Mouse (Mus musculus) heart, adult 8-10 months (tissue): ENCODE data around the gene Fam205a1. TPM values are rescaled to one million over a fixed set of nuclear protein-coding genes. Genes with fewer than 3 reads are reported as not detected.
"Not testable (repeated sequence)": the region's sequence is repeated elsewhere in the genome, so short reads cannot be mapped to it uniquely, and the experiment has no call there.

Experiments
- DNase-seq: peaks from one replicate; pipeline ENCODE4 v3.0.0; 2022; ENCODE audit warnings: low spot score
- total RNA-seq, 4 experiments: library from RNA; stranded (reverse); gene quantifications; 2 replicates each; pipeline ENCODE4 v1.2.4; 2022

Gene Fam205a1
- total RNA-seq = not detected

DNA sequence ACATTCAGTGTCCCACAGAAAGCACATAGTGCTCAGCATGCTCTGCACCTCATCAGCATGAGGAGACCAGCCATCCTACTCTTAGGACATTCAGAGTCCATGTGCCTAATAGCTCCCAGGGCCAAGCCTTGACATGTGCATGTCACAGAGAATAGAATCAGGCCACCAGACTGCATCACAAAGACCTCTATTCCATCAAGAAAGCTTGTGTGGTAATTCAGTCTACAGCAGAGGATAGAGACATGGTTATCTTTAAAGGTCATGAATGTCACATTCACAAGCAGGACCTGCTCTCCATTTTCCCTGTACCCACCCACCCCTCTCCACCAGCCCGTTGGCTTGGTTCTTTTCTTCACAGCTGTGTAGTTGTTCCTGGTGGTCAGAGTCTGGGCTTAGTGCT is at the start of gene Fam205a1:
Gene Fam205a1, minus strand, starts transcription at position 101 of the 400 bp plus-strand sequence.
- DNase-seq = not testable (repeated sequence)

DNA sequence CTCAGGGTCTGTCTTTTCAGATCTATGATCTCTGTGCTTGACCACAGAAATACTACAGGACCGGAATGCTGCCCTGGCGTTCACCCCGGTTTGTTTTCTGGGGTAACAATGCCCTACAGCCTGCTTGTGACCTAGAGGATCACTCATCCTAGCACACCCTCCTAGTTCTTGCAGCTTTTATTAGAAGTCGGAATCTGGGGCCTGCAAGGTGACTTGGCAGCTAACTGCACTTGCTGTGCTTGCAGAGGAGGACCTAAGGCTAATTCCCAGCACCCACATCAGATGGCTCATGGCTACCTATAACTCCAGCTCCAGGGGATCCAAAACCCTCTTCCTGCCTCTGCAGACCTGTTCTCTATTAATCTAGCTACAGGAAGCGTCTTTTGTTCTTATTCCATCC is 49.0 kb upstream of the Fam205a1 start:
- no peak for DNase-seq

DNA sequence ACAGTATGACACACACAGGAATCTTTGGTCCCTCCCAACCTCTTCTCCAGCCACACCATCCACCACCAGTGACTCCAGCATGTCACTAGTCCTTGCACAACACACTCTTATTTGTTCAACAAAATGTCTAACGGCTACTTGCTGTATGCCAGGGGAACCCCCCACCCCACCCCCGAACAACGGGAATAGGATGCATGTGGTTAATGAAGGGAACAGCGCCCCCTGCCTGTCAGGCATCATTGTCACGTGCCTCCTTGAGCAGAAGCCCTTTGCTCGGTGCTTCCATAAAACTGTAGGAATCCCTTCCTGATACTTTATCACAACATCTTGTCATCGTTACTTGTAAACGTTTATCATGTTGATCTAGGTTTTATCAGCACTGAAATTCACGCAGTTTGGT is 48.5 kb upstream of the Fam205a1 start:
- no peak for DNase-seq

DNA sequence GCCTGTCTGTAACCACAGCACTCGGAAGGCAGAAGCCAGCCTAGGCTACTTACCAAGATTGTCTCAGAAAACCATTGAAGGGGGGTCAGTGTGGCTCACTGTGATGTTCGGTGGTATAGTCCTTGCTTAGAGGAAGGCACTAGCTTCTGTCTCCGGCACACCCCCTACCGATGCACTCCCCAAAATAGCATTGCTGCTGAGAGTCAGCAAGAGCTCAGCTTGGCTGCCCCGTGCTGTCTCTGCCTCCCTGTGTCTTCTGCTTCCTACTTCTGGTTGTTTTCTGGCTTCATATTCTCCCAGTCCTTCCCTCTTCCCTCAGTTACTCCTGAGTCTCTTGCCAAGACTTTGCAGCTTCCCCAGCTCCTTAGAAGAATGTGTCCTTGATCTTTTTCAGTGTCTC is 47.2 kb upstream of the Fam205a1 start:
- no peak for DNase-seq

DNA sequence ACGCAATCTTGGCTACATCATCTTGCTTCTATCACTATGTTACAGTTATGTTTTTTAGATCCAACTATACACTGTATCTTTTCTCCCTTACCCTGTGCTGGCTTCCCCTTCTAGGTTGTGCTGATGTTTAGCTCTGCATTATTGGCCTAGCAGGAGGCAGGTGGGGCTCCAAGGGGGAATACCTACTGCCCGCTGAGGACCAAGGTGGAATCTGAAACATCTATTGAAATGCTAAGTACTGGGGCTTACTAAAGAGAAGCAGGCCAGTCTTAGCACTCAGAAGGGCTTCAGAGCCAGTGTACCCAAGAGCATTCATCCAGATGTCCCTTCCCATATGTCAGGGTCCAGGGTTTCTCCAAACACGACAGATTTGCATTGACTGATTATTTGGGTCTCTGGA is 45.2 kb upstream of the Fam205a1 start:
- no peak for DNase-seq

DNA sequence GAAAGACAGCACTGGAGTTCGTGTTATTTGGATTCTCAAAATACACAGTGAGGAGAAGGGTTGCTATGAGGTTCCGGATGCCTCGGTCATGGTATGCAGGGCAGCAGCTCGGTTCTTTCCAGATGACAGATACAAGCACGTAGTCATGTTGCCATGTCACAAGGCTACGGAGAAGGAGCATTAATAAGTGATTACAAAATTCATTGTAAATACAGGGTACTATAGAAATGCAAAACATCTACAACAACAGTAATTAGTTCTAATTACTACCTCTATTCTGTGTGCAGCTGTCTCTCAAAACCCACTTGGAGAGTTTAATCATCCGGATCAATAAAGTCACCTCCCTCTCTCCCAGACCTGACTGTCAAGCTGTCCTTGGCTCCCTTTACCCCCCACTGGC is 41.4 kb upstream of the Fam205a1 start:
- no peak for DNase-seq

DNA sequence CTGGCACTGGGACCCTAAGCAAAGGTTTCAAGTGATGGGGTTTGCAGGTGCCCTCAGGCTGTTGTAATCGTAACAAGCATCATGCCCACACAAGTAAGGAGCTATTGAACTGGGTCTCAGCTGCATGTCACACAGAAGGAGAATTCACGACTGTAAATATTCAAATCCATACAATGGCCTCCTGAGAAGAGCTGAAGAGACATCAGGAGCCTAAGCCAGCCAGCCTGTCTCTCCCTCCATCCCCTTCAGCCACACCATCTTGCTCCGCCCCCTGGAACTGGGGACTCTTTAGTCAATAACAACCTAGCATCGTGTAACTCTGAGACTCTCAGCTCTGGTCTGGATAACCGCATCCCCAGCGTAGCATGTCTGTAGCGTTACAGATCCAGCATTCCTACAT is 37.5 kb upstream of the Fam205a1 start:
- DNase-seq = no peak

DNA sequence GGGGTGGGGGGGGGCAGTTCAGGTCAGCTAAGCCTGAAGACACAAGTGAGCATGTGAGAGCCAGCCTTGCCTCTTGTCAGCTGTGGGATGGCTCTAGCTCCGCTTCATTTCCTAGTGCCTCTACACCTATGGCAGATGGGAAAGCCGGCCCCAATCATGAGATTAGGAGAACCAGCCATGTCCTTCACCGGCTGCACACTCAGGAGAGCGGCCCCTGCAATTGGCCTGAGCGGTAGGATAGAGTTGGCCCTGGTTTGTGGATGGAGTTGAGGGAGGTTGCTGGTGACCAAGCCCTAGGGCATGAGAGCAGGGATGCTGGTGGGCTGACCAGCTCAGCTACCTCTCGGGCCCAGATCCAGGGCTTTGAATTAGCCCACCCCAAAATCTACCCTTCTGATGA is 35.1 kb upstream of the Fam205a1 start:
- no peak for DNase-seq

DNA sequence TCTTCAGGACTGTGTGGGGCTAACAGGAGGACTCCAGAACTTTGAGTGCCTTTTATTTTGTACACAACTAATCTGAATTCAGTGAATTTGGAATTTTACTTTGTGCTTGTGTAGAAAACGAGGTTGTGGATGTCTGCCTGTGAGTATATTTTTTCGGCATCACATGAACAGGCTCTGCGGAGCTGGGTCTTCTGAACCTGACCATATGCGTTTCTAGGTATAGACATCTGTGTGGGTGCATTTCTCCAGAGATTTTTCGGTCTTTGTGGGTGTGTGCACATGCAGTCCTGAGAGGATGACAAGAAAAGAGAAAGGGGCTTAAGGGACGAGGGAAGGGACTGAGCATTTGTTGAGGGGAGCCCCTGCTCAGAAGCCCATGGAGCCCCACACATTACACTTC is 33.2 kb upstream of the Fam205a1 start:
- no peak for DNase-seq

DNA sequence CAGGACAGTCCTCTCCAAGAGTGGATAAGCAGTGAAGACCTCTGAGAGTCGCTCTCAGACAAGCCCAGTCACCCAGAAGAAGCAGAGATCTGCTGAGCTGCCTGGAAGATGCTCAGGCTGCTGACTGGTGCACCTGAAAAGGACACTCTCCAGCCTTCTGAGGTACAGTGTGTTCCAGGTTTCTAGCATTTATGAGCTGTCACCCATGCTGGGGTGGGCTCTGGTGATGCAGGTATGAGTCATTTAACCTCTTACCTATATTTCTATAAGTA is 26.9 kb upstream of the Fam205a1 start:
- no peak for DNase-seq

DNA sequence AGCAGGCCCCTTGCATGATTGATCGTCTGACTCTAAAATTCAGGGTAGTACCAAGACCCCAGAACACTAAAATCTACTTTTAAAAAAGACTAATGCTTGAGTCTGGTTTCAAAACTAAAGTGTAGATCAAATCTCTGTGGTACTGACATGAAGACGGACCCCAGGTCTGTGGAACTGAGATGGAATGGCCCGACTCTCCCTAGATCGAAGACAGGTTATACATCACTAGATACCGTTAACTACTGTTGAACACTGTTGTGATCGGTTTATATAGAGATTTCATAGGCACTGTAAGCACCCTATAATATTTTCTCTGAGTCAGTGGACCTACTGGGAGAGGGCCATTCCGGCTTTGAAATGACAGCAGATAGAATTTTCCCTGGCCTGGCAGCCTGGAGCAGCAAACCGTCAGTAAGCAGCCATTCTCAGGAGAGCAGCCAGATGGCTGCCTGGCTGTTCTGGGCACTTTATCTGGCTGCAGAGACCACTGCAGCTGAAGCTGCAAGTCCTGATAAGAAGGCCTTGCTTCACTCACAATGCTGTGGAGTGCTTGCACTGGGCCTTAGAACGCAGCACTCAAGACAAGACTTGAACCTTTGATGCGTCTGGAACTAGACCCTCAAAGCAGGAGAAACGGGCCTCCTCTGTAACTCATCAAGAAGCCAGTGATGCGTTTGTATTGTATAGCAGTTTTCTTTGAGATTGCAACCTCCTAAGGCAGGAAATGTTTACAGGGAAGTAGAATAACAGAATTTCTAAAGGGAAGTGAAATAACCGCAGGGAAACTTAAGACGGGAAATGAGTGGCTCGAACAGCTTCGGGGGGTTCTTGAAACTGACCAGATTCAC is 26.4 kb upstream of the Fam205a1 start:
- no peak for DNase-seq

DNA sequence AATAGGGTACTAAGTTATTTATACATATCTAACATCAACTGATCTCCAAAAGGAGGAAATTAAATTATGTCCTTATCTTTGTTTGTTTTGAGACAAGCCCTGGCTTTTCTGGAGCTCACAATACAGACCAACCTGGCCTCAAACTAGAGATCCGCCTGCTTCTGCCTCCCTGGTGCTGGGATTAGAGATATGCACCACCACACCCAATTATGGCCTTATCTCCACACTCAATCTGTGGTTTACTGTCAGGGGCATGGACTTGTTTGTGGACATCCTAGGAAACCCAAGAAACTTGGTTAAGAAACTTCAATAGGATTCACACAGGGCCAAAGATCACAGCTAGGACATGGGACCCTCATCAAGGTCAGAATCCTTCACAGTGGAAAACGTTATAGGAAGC is 24.0 kb upstream of the Fam205a1 start:
- no peak for DNase-seq

DNA sequence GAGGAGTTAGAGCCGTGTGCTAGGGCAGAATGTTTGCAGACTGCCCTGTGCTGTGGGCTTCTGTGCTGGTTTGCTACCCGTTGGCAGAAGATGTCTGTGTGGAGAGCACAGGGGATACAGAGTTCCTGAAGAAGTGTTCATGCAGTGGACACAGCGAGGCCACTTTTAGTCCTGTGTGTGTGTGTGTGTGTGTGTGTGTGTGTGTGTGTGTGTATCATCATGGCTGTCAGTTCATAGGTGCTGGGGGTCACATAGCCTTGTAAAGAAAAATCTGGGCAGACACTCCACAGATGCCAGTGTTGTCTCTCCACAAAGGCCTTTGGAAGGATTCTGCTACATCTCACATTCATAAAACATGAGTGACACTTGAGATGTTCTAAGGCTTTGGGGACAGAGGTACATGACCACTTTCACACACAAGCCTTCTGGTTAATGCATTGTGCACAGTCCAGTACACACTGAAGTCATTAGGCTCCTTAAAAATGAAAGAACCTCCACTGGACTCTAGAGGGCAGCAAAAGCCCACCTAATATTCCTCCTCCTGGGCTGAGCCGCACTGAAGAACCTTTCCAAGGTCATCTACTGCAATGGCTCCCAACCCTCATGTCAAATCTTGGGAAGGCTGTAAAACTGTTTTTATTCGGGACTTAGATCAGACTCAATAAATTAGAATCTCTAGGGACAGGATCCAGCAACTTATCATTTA is 23.1 kb upstream of the Fam205a1 start:
- DNase-seq = peak; percentile 63

DNA sequence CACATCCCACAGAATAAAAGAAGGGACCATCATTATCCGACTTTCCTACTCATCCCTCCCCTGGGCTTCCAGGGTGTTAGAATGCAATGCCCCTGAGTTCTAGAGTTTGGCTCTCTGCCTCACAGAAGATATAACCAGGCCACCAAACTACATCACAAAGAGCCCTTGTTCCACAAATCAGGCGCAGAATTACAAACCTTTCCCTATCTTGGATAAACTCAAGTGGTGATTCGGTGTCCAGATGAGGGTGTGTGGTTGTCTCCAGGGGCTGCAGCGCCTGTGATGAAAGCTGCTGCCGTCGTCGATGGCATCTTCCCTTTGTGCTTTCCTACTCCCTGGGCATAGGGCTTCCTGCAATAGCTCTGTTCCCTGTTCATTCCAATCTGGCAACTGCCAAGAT is 20.4 kb upstream of the Fam205a1 start, which contains the start of gene Fam205c:
Gene Fam205c, minus strand, starts transcription at position 101 of the 400 bp plus-strand sequence.
- no peak for DNase-seq

DNA sequence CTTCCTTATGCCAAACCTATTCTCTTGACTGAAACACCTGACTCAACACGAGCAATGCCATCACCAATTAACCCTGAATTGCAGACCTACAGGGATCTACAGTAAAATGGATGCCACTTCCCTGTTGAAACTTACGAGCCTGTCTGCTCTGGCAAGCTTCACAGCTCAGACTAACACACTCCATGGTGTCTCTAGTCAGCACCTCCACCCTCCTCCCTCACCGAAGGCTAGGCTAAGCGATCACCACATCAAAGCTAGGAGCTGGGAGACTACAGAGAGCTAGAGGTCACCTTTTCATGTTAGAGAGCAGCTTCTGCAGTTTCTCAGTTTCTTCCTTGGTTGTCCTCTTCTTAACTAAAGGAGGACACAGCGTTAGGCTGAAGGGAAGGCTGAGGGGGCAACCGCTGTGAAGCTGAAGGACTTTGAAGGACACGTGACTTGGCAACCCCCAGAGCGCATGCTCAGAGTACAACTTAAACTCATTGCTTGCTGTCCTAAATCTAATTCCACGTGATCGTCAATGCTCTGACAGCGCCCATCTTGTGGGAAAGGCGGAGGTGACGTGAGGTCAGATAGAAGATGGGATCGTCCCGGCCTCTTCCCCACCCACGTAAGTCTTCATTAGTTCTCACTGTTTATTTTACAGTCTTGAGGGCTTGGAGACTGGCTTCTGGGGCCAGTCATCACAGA is 19.2 kb upstream of the Fam205a1 start:
- DNase-seq = no peak

DNA sequence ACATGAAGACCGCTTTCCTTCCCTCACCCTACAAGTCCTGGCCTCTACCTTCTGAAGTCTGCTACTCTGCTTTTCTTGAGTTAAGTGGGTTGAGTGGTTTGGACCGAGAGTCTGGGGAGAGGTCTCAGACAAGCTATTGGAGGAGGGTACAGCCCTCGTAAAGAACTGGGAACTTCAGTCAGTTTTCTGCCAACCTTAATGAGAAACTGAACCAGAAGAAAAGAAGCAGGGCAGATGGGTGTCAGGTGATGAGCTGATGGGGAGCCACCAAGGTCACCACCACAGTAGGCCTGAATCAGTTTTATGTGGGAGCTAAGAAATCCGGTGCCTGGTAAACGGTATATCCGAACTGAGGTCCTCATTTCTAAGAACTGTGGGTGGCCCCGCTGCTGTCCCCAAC is 18.5 kb upstream of the Fam205a1 start:
- no peak for DNase-seq

DNA sequence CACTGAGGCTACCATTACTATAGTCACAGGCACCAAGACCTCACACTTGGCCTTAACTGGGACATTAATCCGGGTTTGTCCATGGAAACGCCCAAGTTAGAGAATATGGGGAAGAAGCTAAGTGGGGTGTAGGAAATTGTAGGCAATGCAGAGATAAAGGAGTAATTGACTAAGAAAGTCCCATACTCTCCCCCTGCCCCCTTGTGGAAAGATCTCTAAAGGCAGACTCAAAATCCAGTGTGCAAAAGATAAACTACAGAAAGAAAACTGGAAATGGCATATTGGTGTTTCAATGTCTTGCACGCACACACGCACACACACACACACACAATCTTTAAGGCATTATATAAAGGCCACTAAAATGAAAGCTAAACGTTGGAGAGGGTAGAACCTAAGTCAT is 17.1 kb upstream of the Fam205a1 start:
- no peak for DNase-seq

DNA sequence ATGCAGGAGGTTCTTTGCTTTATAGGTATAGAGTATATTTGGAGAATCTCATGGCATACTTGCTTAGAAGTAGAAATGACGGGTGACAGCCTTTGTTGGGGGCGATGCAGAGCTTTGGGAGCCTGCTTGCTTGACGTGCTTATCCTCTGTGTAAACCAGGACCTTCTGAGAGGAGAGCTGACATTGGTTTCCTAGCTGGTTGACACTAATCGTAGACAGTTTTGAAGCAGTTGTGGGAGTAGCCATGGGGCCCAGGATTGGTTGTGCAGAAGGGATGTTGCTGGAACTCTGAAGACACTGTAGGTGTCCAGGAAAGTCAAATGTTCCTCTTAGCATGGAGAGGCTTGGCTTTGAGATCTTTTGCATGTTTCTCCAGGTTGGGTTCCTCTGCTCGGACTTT is 14.5 kb upstream of the Fam205a1 start:
- DNase-seq = no peak

DNA sequence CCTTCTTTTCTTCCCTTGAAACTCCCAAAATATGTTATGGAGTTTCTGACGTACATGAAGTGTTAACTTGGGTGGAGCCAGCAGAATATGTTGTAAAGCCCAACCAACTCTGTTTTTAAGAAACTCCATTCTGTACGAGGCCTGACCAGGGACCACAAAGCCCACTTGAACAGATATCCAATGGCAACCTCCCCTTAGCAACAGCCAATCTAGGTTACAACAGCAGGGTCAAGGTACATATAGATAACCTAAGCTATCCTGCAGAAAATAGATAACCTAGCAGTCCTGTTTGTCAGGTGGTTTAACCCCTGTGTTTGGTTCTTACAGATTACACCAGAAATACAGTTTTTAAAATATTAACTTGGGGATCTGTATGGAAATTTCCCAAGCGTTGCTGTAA is 13.7 kb upstream of the Fam205a1 start:
- no peak for DNase-seq

DNA sequence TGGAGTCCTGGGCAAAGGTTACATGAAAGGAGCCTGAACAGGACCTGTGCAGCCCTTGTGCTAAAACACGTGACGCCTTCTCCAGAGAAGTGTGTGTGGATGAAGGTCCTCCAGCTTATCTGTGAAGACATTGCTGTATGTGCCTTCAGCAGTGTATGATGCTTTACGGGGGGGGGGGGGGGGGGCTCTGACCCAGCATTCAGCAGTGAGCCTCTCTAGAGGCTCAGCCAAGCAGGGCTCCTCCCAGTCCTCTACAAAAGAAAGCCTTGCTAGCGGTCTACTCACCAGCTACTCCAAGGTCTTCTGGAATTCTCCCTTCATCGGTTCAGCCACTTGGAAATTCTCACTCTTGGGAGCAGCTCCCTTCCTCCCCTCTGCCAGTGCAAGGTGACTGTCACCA is 9.8 kb upstream of the Fam205a1 start:
- DNase-seq = not testable (repeated sequence)

DNA sequence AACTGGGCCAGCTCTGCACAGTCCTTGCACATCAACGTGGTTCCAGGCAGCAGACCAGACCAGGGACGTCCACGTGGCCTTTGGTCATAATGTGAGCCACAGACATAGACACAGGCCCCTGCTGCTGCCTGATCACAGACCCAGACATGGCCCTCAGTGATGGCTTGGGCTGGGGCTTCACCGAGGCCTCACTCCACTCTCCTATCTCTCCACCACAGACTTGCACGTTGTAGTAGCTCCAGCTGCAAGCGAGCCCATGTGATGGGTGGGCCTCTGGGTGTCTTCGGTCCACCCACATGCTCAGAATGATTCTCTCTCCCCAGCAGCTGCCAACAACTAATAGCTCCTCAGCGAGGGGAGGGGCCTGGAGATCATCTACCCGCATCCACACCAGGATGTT is 6.8 kb upstream of the Fam205a1 start:
- DNase-seq = not testable (repeated sequence)

DNA sequence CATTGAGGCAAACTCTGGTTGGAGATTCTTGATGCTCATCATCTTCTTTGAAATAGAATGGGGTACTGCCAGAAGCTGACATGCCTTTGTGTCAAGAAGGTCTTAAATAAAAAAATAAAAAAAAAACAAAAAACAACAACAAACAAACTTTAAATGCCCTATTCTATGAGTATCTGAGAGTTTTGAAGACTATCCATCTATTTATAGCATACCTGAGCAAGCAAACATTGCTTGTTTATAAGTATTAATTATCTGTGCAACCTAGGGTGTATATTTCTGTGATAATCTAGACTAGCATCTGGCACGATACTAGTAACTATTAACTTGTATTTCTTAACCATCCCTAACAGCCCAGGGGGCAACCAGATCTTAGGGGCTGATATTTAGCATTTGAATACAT is 3.0 kb upstream of the Fam205a1 start, which contains the start of gene Gm12394:
Gene Gm12394, minus strand, starts transcription at position 101 of the 400 bp plus-strand sequence.
- DNase-seq = not testable (repeated sequence)
